Mouse (Mus musculus) retina, embryonic 14.5 days (tissue): ENCODE measurements around the gene Nfib.

Experiments
- DNase-seq: peaks from one replicate; pipeline ENCODE4 v3.0.0-alpha.2; 2015; ENCODE audit warnings: low spot score

Gene Nfib

GRCm38 (mm10) chr4:82592086-82593030 lies 113.2 kb downstream of the Nfib start:
- DNase-seq = peak; percentile 38

GRCm38 (mm10) chr4:82589345-82589890 lies 116.1 kb downstream of the Nfib start:
- peak; percentile 82 for DNase-seq

- no peak for DNase-seq
Observed at GRCm38 (mm10) chr4:82588718-82589117, 116.8 kb downstream of the Nfib start.

GRCm38 (mm10) chr4:82587146-82587870 lies 118.2 kb downstream of the Nfib start:
- no peak for DNase-seq

- DNase-seq = no peak
Observed at GRCm38 (mm10) chr4:82586637-82587036, 118.9 kb downstream of the Nfib start.

- peak; percentile 27 for DNase-seq
Observed at GRCm38 (mm10) chr4:82585536-82585935, 120.0 kb downstream of the Nfib start.

- no peak for DNase-seq
Observed at GRCm38 (mm10) chr4:82585056-82585455, 120.5 kb downstream of the Nfib start.

- peak; percentile 55 for DNase-seq
Observed at GRCm38 (mm10) chr4:82584548-82584947, 121.0 kb downstream of the Nfib start.

GRCm38 (mm10) chr4:82573291-82573605 lies 132.3 kb downstream of the Nfib start:
- no peak for DNase-seq

GRCm38 (mm10) chr4:82572410-82573290 lies 132.9 kb downstream of the Nfib start:
- no peak for DNase-seq

GRCm38 (mm10) chr4:82558816-82559215 lies 146.7 kb downstream of the Nfib start:
- no peak for DNase-seq

- DNase-seq = no peak
Observed at GRCm38 (mm10) chr4:82555673-82556171, 149.8 kb downstream of the Nfib start.

- DNase-seq = no peak
Observed at GRCm38 (mm10) chr4:82553658-82554057, 151.9 kb downstream of the Nfib start.

GRCm38 (mm10) chr4:82552238-82552637 lies 153.3 kb downstream of the Nfib start:
- no peak for DNase-seq

GRCm38 (mm10) chr4:82549762-82550380 lies 155.7 kb downstream of the Nfib start:
- no peak for DNase-seq

- DNase-seq = no peak
Observed at GRCm38 (mm10) chr4:82548247-82548646, 157.3 kb downstream of the Nfib start.

- no peak for DNase-seq
Observed at GRCm38 (mm10) chr4:82543936-82544335, 161.6 kb downstream of the Nfib start.

GRCm38 (mm10) chr4:82543398-82543740 lies 162.2 kb downstream of the Nfib start:
- DNase-seq = no peak

- DNase-seq = no peak
Observed at GRCm38 (mm10) chr4:82542656-82543397, 162.7 kb downstream of the Nfib start.

- DNase-seq = peak; percentile 92
Observed at GRCm38 (mm10) chr4:82541894-82542510, 163.5 kb downstream of the Nfib start.
